Mouse (Mus musculus) kidney, postnatal 0 days (tissue): ENCODE data around the gene 4933417A18Rik. TPM values are rescaled to one million over a fixed set of nuclear protein-coding genes. Genes with fewer than 3 reads are reported as not detected.
A peak's percentile ranks its signal among the peaks of the same experiment; 100 is the strongest.
"Not testable (repeated sequence)": the region's sequence is repeated elsewhere in the genome, so short reads cannot be mapped to it uniquely, and the experiment has no call there.

Experiments
- ATAC-seq: fragments of 200-750 bp; cut with Nextera tagmentation; replicated peaks from 2 replicates; pipeline ENCODE4 v1.8.0; 2017; ENCODE audit warnings: low read depth, moderate number of reproducible peaks, moderate TSS enrichment, moderate library complexity; ENCODE audit not compliant: low FRiP score
- DNase-seq: peaks from one replicate; pipeline ENCODE4 v3.0.0-alpha.2; 2016; ENCODE audit warnings: low spot score
- H3K27ac ChIP-seq: fragments of 300-500 bp; sonication (generic); 2 replicates; pipeline ENCODE4 v1.5.1; 2014; ENCODE audit warnings: mild to moderate bottlenecking
- H3K27me3 ChIP-seq: fragments of 300-500 bp; sonication (generic); 2 replicates; pipeline ENCODE4 v1.6.1; 2014; ENCODE audit warnings: low read length, mixed read lengths; ENCODE audit not compliant: insufficient read depth
- H3K36me3 ChIP-seq: fragments of 300-500 bp; sonication (generic); 2 replicates; pipeline ENCODE4 v1.6.1; 2014; ENCODE audit warnings: low read length, mixed read lengths; ENCODE audit not compliant: insufficient read depth
- H3K4me1 ChIP-seq: fragments of 300-500 bp; sonication (generic); replicated peaks from 2 replicates; pipeline ENCODE4 v1.6.1; 2014; ENCODE audit warnings: antibody characterized with exemption, low read length, mixed read lengths; ENCODE audit not compliant: insufficient read depth
- H3K4me2 ChIP-seq: fragments of 300-500 bp; sonication (generic); 2 replicates; pipeline ENCODE4 v1.6.1; 2014; ENCODE audit warnings: mild to moderate bottlenecking, low read length, moderate library complexity, mixed read lengths
- H3K4me3 ChIP-seq: fragments of 300-500 bp; sonication (generic); replicated peaks from 2 replicates; pipeline ENCODE4 v1.5.1; 2014; ENCODE audit warnings: low read depth, low read length
- H3K9ac ChIP-seq: fragments of 300-500 bp; sonication (generic); 2 replicates; pipeline ENCODE4 v1.6.1; 2014; ENCODE audit warnings: low read depth, low read length
- H3K9me3 ChIP-seq: fragments of 300-500 bp; sonication (generic); replicated peaks from 2 replicates; pipeline ENCODE4 v1.6.1; 2016; ENCODE audit warnings: low read length, inconsistent platforms, mixed read lengths
- CTCF ChIP-seq: IDR thresholded peaks from 2 replicates; pipeline ENCODE4 v1.5.1; 2016; ENCODE audit warnings: antibody characterized with exemption, low read depth, mild to moderate bottlenecking, moderate library complexity
- WGBS: fragments of 180-500 bp; shearing (Covaris S2); extraction: QIAGEN DNeasy Blood & Tissue Kit; methylation state at CpG from one replicate; pipeline ENCODE4 v1.1.7; 2014; 5-methylcytosine and 5-hydroxymethylcytosine counted together
- polyA plus RNA-seq: library from polyadenylated mRNA; unstranded; fragments of >200 nt; fragmentation: Nextera tagmentation; extraction: Ambion mirVana; gene quantifications from 2 replicates; pipeline ENCODE4 v1.2.1, GENCODE M21; 2015

The 4933417A18Rik gene
- polyA plus RNA-seq, 1 experiment from 2014 or later, result not detected

- no peak for ATAC-seq
- Histone ChIP-seq H3K27ac (no peak overlapping the region), H3K4me2 (no peak overlapping the region), H3K27me3 (no peaks in the 10 kb centered on the region), H3K4me3 (no peak overlapping the region), H3K9me3 (no peaks in the 10 kb centered on the region), H3K4me1 (peaks cover 11% of the 10 kb centered on the region), H3K36me3 (no peaks in the 10 kb centered on the region), H3K9ac (no peak overlapping the region)
- no peak for TF ChIP-seq CTCF
- no peak for DNase-seq
- WGBS, result 65% methylated on average over 9 of the region's 9 CpGs
Observed at GRCm38 (mm10) chr13:34914614-34915013, 9.6 kb upstream of the 4933417A18Rik start.

- H3K4me1 ChIP-seq, result peaks cover 11% of the 10 kb centered on the region
- DNase-seq (peak; percentile 76), ATAC-seq (peak; percentile 78)
- TF ChIP-seq CTCF, result no peak
- H3K4me3 ChIP-seq, result peak overlapping the region; percentile 26; the same call in 1 of the 2 replicates
- no peaks in the 10 kb centered on the region for H3K9me3 ChIP-seq
- no peaks in the 10 kb centered on the region for H3K27me3 ChIP-seq
- H3K9ac ChIP-seq, result peak overlapping the region; percentile 47; the same call in 1 of the 2 replicates
- H3K36me3 ChIP-seq, result no peaks in the 10 kb centered on the region
- peak overlapping the region; percentile 65 for H3K4me2 ChIP-seq
- 20% methylated on average over 37 of the region's 37 CpGs for WGBS
- H3K27ac ChIP-seq, result peak overlapping the region; percentile 56
Observed at GRCm38 (mm10) chr13:34916520-34917167, 7.6 kb upstream of the 4933417A18Rik start.

DNA sequence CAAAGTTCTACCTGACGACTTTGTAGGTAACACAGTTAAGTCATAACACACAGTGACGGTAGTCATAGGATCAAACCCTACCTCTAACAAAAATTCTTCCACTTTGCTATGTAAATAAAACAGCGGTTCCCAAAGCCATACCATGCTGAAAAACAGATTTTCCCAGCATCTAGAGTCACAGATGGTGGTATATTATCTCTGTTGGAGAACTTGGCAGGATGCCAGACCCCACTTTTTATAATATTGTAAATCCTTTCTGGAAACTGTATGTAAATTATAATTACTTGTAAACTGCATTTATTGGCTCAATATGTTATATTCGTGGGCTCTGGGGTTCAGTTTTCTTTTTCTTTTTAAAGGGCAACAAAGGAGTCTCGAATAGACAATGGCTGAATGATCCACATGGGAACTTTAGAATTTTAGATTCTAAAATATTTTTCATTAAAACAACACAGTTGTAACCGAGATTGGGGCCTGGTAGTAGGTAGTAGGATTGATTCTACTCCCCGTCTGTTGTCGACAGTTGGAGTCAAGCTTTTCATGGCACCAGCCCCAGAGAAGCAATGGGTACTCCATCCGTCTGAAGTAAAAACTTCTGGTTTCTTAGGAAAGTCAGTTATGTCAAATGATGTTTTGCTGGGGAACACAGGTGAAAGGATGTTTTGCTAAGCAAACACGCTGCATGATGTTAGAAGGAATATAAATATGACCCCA is 10.9 kb downstream of the 4933417A18Rik start:
- Histone ChIP-seq H3K9ac (no peak overlapping the region), H3K27me3 (no peaks in the 10 kb centered on the region), H3K36me3 (no peaks in the 10 kb centered on the region), H3K27ac (no peak overlapping the region), H3K4me2 (no peak overlapping the region), H3K9me3 (no peaks in the 10 kb centered on the region), H3K4me1 (no peaks in the 10 kb centered on the region), H3K4me3 (no peak overlapping the region)
- WGBS, result 72% methylated on average over 10 of the region's 10 CpGs
- DNase-seq (no peak), ATAC-seq (no peak)
- TF ChIP-seq CTCF, result no peak

GRCm38 (mm10) chr13:34942370-34942769 is 18.2 kb downstream of the 4933417A18Rik start:
- DNase-seq (no peak), ATAC-seq (no peak)
- Histone ChIP-seq H3K9ac (no peak overlapping the region), H3K36me3 (no peaks in the 10 kb centered on the region), H3K4me1 (no peaks in the 10 kb centered on the region), H3K27ac (no peak overlapping the region), H3K27me3 (no peaks in the 10 kb centered on the region), H3K4me3 (no peak overlapping the region), H3K4me2 (no peak overlapping the region), H3K9me3 (no peaks in the 10 kb centered on the region)
- TF ChIP-seq CTCF, result no peak

DNA sequence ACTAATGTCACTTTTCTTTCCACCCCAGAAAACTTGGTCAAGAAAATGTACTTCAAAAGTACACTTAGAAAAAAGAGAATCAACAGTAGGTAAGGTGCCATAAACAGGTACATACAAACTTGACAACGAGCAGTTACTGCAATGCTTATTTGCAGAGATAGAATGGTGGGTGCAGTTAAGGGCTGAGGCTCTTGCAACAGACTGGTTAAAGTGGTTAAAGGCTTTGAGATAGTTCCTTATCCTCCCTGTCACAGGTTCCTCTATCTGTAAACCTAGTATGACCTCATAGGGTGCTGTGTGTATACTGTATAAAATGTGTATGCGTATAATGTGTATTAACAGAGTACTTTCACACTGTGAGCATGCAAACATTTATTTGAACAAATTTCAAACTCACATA is 27.2 kb downstream of the 4933417A18Rik start:
- H3K4me1 ChIP-seq, H3K27me3 ChIP-seq, DNase-seq, H3K4me2 ChIP-seq, H3K36me3 ChIP-seq, H3K9me3 ChIP-seq, H3K27ac ChIP-seq, ATAC-seq, H3K9ac ChIP-seq, H3K4me3 ChIP-seq: not testable (repeated sequence)
- WGBS, result 90% methylated on average over 2 of the region's 2 CpGs

DNA sequence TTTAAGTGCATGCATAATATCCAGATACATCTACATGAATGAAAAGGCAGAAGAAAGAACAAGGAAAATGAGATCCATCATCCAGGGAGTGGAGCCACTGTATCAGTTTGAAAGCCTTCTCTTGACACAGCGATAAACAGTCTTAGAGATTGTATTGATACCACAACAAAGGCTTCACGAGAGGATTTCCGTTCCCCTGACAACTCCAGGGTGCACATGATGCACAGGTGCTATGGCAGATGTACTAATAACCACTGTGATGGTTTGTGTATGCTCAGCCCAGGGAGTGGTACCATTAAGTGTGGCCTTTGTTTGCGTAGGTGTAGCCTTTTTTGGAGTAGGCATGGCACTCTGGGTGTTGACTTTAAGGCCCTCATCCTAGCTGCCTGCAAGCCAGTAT is 32.7 kb downstream of the 4933417A18Rik start:
- DNase-seq, result no peak
- WGBS, result 82% methylated on average over 4 of the region's 4 CpGs
- Histone ChIP-seq H3K9ac (no peak overlapping the region), H3K4me1 (no peaks in the 10 kb centered on the region), H3K9me3 (no peaks in the 10 kb centered on the region), H3K27me3 (no peaks in the 10 kb centered on the region), H3K36me3 (no peaks in the 10 kb centered on the region), H3K27ac (no peak overlapping the region), H3K4me2 (no peak overlapping the region), H3K4me3 (no peak overlapping the region)
- no peak for TF ChIP-seq CTCF
- no peak for ATAC-seq

DNA sequence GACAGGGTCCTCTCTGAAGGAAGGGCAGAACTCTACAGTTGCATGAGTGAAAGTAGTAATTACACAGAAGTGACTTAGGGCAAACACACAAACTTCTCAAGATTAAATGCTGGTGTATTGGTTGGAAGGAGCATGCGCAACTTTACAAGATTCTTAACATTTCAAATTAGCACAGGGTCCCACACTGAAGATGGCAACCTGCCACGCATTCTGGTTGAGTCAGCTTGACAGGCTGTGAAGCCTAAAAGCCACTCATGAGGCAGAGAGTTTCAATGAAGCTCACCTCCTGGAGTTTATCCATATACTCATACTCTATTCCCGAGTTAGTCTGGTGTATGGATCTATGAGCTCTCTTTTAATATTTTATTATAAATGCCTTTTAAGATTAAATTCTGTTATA is 33.9 kb downstream of the 4933417A18Rik start:
- 75% methylated on average over 3 of the region's 3 CpGs for WGBS
- H3K4me3 ChIP-seq, DNase-seq, H3K27me3 ChIP-seq, H3K27ac ChIP-seq, H3K4me2 ChIP-seq, ATAC-seq, H3K9ac ChIP-seq, H3K4me1 ChIP-seq, H3K9me3 ChIP-seq, H3K36me3 ChIP-seq: not testable (repeated sequence)
